Mouse (Mus musculus) layer of hippocampus, adult 11-12 months (tissue): ENCODE results near the gene Vmn1r220.
"Not testable (repeated sequence)": the region's sequence is repeated elsewhere in the genome, so short reads cannot be mapped to it uniquely, and the experiment has no call there.

Experiments
- DNase-seq: peaks from one replicate; pipeline ENCODE4 v3.0.0; 2022; ENCODE audit warnings: low spot score

Gene Vmn1r220

DNA sequence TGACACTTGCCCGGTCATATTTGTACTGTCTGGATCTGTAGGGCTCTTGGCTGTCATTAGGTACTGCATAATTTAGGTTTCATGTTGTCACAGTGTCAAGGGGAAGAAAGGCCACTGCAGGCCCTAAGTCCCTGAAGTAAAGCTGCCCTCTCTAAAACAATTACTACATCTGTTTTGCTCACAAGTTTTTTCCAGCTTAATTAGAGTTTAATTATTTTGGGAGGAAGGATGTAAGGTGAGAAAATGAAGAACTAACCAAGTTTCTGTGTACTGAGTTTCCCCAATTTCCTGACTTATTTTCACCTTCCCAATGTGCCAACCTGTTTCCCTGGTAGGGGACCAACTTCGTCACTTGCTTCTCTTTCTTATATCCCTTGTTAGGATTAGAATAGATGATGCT, at the start of gene Vmn1r220:
TSS of gene Vmn1r220 (minus strand) at position 101 of the 400 bp plus-strand sequence.
- DNase-seq, result no peak

DNA sequence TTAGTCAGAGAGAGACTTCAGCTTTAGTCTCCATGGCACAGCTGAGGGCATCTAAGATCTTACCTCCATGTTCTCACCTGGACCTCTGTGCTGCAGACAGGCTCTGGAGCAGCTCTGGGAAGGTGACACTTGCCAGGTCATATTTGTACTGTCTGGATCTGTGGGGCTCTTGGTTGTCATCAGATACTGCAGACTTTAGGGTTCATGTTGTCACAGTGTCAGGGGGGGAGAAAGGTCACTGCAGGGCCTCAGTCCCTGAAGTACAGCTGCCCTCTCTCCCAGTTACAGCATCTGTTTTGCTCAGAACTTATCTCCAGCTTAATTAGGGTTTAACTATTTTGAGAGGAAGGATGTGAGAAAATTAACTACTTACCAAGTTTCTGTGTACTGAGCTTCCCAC, 48.1 kb upstream of the Vmn1r220 start, which contains the start of gene Vmn1r222:
TSS of gene Vmn1r222 (minus strand) at position 101 of the 400 bp plus-strand sequence.
- DNase-seq, result not testable (repeated sequence)

DNA sequence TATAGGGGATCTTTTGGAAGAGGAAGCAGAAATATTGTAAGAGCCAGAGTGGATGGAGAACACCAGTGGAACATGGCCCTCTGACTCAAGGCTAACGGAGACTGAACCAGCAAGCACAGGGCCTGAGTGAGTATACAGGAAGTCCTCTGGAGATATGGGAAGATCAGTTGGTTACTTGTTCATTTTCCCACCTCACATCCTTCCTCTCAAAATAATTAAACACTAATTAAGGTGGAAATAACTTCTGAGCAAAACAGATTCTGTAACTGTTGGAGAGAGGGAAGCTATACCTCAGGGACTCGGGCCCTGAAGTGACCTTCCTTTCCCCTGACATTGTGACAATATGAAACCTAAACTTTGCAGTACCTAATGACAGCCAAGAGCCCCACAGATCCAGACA, 26.1 kb upstream of the Vmn1r220 start, which contains the start of gene Vmn1r221:
TSS of gene Vmn1r221 (plus strand) at position 301 of the 400 bp plus-strand sequence.
- DNase-seq, result not testable (repeated sequence)

DNA sequence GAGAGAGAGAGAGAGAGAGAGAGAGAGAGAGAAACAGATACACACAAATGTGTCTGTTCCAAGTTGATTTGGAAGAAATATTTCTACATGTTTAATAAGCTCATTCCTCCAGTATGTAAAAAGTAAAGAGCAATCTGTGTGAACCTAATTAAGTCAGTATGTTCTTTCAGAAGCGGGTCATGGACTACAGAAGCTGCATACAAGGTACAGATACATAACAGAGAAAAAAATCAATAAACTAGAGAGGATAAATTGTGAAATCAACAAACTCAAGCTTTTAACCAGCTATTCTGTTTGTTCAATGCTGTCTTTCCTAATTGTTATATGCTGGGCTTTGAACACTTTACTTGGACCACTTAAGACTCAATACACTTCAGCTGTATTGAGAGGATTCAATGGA, 16.1 kb upstream of the Vmn1r220 start:
- not testable (repeated sequence) for DNase-seq

DNA sequence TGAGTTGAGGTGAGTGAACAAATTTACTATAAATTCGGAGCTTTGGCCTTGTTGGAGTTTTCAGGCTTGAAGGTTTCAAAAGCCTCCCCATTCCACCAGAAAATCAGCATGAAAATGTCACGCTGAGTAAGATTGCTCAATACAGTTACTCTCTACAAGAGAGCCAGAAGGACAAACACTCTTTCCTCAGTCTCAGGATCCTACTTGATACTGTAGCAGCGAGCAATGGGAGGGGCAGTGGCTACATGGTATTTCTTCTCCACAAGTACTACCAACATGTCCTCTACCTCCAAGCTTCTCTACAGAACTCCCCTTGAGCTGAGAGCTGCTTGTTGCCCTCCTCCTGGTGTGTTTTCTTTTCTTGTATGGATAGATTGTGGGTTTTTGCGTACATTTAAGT, 21.3 kb downstream of the Vmn1r220 start:
- DNase-seq, result not testable (repeated sequence)

DNA sequence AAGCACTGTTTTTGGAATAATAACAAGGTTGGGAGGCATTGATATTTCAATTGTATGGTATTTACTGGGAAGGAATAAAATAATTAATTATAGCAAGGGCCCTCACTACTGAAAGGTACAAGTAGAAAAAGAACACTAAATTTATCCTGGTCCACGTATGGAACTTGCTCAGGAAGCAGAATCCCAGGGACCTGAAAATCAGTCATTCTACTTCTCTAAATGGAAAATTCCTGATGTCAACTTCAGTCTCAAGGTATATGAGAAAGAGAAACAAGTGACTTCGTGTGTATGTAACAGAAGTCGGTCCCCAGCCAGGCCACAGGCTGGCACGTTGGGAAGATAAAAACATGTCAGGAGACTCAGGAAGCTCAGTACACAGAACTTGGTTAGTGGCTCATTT, 28.8 kb downstream of the Vmn1r220 start, which contains the start of gene Vmn1r219:
TSS of gene Vmn1r219 (plus strand) at position 301 of the 400 bp plus-strand sequence.
- no peak for DNase-seq

DNA sequence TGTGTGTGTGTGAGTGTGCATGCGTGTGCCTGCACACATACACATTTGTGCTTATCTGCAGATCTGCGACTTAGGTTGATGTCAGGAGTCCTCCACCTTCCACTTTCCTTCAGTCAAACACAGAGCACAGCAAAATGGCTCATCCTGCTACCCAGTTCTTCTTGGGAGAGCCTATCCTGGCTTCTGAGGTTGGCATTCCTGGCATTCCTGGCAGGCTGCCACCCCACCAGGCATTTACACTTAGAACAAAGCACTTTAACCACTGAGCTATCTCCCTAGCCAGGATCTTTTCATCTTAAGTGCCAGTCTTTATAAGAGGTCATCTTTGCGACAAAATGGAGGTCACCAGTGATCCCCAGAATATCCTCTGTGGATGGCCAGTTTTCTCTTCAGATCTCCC, 29.9 kb downstream of the Vmn1r220 start:
- DNase-seq, result no peak

DNA sequence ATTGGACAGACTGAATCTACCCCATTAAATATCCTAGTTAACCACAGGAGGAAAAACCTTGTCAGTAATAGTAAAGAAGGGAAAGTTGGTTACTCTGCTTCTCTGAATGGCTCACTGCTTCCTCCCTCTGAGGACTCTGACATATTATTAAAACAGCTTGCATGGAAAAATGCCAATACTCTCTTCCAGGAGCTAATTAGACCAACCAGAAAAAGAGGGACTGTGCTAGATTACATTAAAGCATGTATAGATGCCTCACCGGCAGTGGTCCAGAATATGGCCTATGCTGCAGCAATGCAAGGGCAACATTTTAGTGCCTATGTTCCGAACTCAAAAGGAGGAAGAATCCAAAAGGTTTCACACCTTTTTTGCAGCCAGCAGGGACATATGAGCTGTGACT, 48.9 kb downstream of the Vmn1r220 start:
- no peak for DNase-seq

DNA sequence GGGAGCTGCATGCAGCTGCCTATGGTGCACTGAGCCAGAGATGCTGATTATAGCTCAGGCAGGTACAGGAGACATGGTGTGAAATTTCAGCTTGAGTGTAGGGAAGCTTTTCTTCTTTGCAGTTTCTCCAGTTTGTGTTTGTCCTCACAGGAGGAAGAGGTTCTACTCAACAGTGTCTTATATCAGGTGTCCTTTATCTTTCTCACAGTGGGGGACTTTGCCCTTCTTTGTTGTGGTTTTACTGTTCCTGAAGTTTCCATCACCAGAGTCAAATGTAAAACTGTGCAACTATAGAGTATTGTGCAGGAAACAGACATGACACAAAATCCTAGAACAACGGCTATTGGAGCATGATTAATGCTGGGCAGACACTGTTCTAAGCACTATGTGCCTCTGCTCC, 54.3 kb downstream of the Vmn1r220 start:
- DNase-seq, result no peak

DNA sequence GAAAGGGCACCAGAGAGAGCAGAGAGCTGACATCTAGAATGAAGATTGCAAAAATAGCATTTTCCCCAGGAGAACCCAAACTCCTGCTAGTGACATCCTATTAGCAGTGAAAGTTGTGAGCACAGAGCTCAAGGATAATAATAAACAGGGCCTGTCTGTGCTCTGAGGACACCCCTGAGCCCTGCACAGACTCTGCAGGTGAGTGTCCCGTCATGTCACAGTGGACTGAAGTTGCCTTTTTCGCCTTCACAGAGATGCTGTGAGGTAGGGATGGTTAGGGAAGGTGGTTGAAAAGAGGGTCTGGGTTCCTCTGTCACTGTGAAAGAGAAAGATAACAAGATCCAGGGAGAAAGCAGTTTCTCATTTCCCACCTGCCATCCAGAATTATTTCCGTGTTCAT, 54.7 kb downstream of the Vmn1r220 start, which contains the start of gene Vmn1r218:
TSS of gene Vmn1r218 (plus strand) at position 57 of the 400 bp plus-strand sequence.
- DNase-seq, result no peak
